Mouse (Mus musculus) fibroblast of lung, adult 2 months (primary cell): Measurements from ENCODE around the gene Ttc22.

Experiments
- DNase-seq: peaks from one replicate; pipeline ENCODE4 v3.0.0-alpha.2; 2011; ENCODE audit warnings: low read depth

The Ttc22 gene

DNA sequence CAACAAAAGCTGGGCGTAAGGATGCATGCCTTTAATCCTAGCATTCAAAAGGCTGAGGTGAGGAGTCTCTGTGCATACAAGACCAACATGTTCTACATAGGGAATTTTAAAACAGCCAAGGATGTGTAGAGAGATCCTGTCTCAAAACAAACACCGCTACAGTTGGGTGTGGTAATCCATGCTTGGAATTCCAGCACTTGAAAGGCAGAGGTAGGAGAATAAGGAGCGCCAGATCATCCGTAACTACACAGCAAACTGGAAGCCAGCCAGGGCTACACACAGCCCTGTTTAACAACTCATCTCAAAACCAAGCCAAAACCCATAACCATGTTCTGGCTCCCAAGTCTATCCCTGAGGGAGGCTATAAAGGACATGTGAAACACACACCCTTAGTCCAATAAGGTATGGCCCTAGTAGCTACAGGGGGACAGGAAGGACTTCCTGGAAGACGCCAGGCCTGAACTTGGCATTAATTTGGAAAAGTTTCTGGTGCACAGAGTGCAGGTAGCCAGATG, 41.8 kb downstream of the Ttc22 start:
- DNase-seq, result no peak

DNA sequence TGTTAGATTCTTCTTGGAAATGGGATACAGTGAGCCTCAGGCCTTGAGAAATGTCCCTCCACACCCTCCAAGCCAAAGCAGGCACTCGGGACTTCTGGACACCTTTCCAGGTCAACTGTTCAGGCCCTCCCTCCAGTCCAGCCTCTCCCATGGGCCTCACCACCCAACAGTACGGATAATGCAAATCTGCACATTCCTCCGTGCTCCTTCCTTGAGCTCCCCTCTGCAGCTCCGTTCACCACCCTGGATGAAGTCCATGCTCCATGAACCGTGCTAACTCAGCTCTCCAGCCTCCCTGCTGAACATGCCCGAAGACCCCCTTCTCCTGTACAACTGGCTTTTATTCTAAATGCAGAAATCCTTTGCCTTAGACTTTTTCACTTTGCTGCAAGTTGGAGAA, 42.5 kb downstream of the Ttc22 start:
- no peak for DNase-seq

DNA sequence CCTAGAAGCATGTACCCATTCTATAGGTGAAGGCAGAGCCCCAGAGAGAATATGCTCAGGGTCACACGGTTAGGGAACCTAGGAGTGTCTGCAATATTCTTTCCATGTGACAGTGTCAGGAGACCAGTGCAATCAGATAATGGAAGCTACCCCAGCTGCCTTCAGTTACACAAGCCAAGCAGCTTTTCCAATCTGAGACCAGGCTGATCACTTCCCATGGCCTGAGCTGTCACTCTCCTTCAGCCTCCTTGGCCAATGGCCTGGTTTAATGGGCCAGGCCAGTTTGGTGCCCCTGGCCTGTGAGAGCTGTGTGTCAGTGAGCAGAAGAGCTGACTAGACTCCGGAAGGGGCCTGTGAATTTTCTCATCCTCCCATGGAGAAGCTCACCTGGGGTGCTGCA, 43.0 kb downstream of the Ttc22 start:
- no peak for DNase-seq

DNA sequence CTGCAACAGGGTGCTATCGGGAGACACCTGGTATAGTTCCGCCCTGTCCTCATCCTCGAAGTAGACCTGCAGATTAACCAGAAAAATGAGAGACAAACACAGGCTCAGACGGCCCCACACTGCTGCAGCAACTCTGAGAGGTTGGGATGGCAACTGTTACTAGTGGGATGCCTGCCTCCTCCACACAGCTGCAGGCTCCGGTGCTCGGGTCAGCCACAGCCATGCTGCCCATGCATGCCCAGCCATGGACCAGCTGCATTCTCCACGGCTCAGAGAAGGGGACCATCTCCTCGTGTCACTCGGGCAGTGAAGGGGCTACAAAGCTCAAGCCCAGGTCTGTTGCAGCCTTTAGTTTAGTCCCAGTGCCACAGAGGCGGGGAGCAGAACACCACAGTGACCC, 43.4 kb downstream of the Ttc22 start:
- no peak for DNase-seq

DNA sequence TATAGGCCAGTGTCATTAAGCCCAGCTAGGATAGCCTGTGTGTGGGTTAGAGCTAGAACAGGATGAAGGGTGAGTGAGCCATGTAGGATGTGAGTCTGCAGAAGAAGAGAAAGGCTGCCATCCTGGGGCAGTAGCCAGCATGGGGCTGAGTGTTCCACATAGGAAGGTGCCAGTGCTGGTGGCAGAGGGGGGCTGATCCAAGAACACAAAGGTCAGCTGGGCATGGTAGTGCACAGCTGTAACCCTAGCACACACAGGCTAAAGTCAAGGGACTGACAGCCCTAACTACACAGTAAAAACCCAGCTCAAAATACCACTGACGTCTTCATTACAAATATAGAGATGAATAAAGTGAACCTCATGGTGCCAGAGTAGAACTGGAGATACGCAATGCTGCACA, 44.3 kb downstream of the Ttc22 start:
- DNase-seq, result no peak

DNA sequence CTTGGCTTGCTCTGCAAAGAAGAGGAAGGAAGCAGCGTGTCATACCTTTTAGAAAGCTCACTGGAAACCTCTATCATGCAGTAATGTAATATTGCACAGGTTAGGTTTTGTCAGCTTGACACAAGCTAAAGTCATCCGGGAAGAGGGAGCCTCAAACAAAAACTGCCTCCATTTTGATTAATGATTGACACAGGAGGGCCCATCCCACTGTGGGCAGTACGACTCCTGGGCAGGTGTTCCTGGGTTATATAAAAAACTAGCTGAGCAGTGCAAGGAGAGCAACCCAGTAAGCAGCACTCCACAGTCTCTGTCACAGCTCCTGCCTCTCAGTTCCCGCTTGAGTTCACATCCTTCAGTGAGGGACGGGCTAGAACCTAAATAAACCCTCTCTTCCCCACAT, 54.5 kb downstream of the Ttc22 start:
- DNase-seq, result no peak

DNA sequence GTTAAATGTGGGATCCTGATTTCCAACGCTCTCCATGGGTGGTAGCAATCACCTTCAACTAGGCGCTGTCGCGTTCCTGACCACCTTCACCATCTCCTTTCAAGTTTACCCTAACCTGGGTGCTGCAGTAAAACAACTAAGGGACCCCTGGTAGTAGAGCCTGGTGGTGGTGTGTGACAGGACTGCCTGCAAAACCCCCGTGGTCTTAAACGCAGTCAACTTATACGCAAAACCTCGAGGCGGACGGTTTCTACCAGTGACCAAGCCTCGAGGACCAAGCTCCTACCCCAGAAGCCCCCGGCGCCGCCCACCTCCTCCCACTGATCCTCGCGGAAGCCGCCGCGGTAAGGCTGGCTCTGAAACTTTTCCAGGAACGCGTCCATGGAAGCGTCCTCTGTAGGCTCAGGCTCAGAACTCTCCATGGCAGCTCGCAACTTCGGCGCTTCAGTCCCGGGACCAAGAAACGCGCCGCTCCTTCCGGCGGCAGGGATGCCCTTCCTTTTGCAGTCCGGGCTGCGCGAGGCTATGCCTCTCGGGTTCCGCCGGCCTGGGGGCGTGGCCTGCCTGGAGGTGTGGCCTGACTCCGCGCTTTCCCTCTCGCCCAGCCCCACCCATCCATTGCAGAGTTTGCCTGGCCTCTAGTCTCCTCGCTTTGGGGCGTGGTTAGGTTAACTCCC, 56.3 kb downstream of the Ttc22 start, which contains the start of gene Ttc4:
Gene Ttc4 (minus strand): TSS at position 503 of the 677 bp plus-strand sequence.
- peak; percentile 66 for DNase-seq

DNA sequence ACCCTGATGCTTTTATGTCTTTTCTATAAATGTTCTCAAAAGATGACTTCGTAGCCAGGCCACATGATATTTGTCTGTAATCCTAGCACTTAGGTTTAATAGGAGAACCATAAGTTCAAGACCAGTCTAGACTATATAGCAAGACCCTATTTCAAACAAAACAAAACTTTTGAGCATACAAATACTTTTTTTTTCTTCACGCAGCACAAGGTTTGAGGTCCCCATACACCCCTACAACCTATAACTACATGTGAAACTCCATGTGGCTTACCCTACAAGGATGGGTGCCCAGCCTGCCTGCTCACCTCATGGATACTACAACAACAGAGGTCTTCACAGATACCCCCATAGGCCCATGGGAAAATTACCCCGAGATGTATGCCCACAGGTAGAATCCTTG, 56.9 kb downstream of the Ttc22 start:
- DNase-seq, result no peak

DNA sequence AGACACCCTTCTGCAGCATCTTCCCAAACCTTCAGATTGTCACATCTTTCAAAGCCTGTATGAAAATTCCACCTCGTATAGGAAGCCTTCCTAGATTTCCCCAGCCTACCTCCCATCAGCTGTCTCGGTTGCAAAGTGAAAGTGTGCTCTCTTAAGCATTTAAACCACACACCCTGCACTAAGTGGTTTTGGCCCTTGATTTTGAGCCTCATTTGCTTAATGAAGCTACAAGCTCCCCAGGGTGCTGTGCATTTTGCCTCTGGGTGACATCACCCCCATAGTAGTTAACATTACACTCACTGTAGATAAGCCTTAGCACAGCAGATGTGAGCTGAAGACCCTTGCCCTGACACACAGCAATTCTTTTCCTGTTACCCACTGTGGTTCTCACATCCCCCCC, 58.7 kb downstream of the Ttc22 start:
- no peak for DNase-seq

DNA sequence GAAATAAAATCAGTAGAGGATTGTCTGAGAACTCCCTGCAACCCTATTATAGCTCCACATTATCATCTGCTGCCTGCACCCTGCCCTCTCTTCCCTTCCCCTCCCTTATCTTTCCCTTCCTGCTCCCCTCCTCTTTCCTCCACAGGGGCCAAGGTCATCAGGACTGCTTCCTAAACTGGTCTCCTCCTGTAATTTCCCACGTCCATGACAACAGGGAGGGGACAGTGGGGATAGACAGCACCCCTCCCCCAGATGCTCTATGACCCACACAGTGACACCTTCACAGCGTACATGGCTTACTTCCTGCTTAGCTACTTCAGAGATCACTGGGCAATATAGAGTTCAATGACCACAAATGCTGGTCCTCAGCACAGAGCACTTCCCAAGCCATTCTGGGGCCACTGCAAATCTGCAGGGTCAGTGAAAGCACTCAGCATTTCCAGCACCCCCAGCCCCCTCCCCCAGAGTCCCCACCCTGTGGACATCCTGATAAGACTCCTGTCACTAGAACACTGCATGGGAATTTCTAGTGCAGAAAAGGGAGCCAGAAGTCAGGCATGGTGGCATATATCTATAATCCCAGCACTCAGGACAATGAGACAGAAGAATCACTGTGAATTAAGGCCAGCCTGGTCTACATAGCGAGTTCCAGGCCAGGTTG, 66.5 kb downstream of the Ttc22 start:
- DNase-seq, result no peak
